Mouse (Mus musculus): ENCODE data around the gene Kctd13.

The Kctd13 gene

DNA sequence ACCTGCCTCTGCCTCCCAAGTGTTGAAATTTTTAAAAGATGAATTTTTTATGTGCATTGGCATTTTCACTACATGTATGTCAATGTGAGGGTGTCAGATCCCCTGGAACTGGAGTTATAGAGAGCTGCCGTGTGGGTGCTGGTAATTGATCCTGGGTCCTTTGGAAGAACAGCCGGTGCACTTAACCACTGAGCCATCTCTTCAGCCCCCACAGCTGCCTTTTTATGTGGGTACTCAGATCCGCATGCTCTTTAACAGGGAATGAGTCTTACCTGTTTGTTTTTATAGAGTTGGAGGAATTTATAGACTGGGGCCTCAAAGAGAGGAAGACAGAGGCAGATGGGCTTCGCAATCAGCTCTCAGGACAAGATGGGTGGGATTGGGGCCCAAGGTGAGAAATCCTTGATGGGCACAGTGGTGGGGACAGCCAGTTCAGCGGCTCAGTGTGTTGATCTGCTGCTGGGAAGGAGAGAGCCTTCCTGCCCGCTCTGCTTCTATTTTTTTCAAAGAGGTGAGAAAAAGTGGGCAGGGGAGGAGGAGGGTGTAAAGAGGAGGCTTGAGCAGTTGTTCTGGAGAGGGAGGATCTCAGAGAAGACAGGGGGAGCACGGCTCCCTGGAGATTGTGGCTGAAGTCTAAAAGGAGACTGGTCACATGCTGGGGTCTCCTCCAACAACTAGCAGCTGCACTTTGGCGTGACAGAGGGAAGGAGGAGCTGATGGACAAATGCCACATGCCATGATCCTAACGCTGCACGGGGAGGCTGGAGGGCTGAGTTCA, 56.2 kb downstream of the Kctd13 start:
- no peak for DNase-seq

DNA sequence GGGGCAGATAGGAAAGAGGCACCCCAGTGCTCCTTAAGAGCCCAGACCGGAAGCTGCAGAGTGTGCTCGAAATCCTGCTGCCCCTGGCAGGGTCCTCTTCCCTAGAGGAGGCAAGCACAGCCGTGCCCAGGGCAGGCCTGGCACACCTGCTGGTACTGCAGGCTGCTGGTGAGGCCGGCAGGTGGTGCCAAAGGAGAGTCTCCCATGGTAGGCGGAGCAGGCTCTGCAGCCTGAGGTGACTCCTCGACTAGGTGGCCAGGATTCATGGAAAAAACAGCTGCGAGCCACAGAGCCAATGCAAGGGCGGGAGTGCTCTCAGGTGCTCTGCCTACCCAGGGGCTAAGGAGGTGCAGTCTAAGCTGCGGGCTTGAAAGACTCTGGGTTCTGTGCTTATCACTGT, 57.6 kb downstream of the Kctd13 start:
- DNase-seq, result peak; percentile 62

- peak; percentile 72 for DNase-seq
These were observed 60.1 kb downstream of the Kctd13 start for GRCm38 (mm10) chr7:126988816-126989215.
